Mouse (Mus musculus): ENCODE measurements around the gene Clnk.
A peak's percentile ranks its signal among the peaks of the same experiment; 100 is the strongest.
"Not testable (repeated sequence)": the region's sequence is repeated elsewhere in the genome, so short reads cannot be mapped to it uniquely, and the experiment has no call there.

The Clnk gene

GRCm38 (mm10) chr5:38876622-38877021, at the start of gene Clnk:
Gene Clnk (minus strand): TSS chr5:38876812.
- DNase-seq (ENCODE audit: low spot score in 2 of 2), result no peak

DNA sequence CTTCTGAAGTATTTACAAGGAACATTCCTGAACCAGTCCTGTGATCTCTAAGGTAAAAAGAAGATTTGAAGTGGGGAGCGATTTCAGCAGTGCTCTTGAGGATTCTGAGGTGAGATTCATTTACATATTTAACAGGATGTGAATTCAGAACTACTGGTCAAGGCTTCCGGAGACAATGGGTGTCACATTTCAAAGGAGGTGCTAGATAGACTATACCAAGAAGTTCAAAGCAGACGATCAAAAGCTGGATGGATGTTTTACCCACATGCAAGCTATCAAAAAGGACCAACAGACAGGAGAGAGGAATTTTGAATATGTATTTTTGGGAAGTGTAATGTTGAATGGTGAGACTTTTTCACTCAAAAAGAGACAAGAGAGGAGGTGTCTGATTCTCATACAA, 28.7 kb upstream of the Clnk start:
- DNase-seq (ENCODE audit: low spot score in 2 of 2), result no peak

DNA sequence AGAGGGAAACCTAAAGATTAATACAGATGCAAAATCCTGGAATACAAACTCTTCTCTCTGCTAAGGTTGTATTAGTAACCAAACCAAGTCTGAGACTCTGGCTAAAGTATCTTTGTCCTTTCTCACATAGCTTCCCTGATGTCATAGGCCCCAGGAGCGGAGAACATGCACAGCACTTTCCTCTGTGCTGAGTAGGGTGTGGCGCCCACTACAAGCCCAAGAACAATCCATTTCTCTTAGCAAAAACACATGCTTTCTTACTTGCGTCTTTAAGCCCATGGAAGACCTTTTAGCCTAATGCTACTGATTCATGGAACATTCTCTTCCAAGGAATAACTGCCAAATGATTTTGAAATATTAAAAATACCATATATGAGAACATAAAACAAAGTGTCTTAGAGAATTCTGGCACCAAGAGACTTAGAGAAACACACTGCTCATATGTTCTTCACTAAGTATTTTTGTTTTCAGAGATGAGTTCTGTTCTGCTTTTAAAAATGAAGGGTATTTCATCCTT, 28.0 kb upstream of the Clnk start:
- DNase-seq (ENCODE audit: low spot score in 2 of 2), result no peak

DNA sequence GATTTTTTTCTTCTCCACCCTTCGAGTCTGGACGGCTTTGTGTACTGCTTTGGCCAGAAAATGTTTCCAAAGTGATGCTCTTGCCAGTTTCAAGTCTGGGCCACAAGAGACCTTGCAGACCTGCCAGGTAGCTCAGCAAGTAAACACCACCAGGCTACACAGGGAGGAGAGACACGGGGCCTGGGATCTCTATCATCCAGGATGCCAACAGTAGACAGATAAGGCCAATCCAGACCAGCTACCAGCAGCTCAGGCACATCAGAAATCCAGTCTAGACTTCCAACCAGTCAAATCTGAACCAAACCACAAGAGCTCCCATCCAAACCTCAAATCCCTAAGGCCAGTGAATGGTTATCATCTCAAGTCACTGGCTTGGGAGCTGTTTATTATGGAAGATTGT, 26.3 kb upstream of the Clnk start:
- DNase-seq (ENCODE audit: low spot score in 2 of 2), result no peak

DNA sequence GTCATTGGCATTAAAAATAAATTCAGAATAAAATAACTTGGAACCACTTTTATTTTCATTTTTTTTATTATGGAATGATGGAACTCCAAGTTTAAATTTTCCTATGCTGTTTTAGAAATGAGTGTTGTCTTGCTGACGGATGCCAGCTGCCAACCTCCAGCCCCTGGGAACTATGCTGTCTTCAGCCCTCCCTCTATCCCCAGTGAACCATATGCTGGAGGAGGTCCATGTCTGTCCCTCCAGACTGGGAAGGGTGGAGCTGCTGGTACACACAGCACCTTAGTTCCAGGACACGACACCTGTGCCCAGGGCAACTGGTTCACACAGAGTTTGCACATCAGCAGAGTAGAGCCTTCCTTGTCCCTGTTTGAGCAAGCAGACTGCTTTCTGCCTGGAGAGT, 22.4 kb upstream of the Clnk start:
- DNase-seq (ENCODE audit: low spot score in 2 of 2), result no peak

GRCm38 (mm10) chr5:38888646-38889045, 12.0 kb upstream of the Clnk start:
- no peak for DNase-seq (ENCODE audit: low spot score in 2 of 2)

GRCm38 (mm10) chr5:38886623-38887275, 10.1 kb upstream of the Clnk start:
- DNase-seq (ENCODE audit: low spot score in 2 of 2), result no peak

DNA sequence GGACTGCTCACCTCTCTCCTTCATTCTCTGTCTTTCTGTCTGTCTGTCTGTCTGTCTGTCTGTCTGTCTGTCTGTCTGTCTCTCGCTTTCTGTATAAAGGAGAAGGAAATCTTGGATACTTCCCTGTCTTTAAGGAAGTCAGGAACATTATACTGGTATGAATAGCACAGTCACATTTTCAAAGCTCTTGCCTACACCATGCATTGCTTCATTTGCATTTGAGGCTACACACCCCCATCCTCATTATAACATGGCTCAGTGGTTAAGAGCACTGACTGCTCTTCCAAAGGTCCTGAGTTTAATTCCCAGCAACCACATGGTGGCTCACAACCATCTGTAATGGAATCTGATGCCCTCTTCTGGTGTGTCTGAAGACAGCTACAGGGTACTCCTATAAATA, 6.0 kb upstream of the Clnk start:
- DNase-seq (ENCODE audit: low spot score in 2 of 2), result not testable (repeated sequence)

DNA sequence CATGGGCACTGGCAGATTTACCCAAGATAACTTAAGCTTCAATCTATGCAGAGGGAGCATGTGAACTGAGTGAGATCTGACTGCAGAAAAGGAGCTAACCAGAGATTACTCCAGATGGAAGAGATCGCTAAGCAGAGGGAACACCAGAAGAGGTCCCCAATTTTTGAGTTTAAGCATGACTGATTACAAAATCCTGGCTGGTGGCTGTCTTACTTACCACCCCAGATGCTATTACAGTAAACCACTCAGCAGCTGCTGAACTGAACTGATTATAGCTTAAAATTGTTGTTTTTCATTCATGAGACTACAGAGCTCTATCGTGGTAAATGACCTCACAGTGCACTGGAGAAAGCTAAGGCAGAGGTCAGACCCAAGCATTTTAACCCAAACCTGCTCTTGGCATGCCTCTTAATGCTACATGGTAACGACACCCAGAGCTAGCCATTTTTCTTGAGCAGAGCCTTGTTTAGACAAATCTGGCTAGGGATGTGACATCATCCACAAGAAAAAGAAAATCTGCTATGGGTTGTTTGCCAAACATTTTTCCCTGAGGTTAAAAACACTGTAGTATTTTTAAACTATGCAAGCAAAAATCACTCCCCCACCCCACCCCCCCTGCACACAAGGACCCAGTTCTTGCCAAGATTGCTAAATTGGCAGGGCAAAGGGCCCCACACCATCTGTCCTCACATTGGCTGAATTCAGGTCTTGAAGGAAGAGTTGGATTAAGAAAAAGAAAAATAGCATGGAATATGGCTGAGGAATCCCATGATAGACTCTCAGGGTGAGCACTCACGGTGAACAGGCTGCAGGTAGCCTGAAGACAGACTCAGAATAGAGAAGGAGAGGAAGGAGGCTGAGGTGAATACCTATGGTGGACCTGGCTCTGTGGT, 5.4 kb upstream of the Clnk start:
- DNase-seq (ENCODE audit: low spot score in 2 of 2), result no peak

- no peak for DNase-seq (ENCODE audit: low spot score in 2 of 2)
Measured at GRCm38 (mm10) chr5:38881416-38881727, 4.8 kb upstream of the Clnk start.

GRCm38 (mm10) chr5:38879989-38880706, 3.5 kb upstream of the Clnk start:
- peak in 1 of 2 experiments; percentile 15 for DNase-seq (ENCODE audit: low spot score in 2 of 2)

DNA sequence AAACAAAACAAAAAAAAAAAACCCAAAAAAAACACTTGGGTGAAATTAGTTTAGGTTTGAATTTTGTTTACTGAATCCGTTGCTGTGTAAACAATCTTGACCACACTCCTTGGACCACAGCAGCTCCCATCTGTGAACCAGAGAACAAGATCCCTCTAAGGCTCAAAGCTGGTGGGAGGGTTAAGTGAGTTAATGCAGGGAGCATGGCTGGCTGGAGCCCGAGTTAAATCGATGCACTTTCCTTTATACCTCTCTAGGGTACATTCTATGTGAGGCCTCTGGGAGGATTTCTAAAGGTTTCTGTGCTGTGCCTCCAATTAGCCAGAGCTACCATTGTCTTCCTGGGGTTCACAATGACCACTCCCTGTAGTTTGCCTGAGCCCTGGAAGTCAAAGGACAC, 1.2 kb downstream of the Clnk start:
- no peak for DNase-seq (ENCODE audit: low spot score in 2 of 2)

- DNase-seq (ENCODE audit: low spot score in 2 of 2), result no peak
Measured at GRCm38 (mm10) chr5:38874931-38875330, 1.7 kb downstream of the Clnk start.

DNA sequence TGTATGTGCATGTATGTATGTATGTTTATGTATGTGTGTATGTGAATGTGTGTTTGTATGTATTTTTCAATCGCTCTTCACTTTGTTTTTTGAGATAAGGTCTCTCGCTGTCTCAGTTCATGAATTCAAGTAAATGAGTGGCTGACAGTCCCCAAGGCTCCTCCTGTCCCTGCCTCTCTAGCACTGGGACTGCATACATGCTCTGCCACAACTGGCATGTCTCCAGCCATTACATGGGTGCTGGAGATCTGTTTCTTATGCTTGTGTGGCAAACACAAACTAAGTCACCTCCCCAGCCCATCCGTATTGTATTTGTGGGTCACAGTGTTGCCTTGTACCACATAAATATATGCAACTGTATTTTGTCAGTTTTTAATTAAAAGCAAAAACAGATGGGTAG, 3.7 kb downstream of the Clnk start:
- DNase-seq (ENCODE audit: low spot score in 2 of 2), result no peak

DNA sequence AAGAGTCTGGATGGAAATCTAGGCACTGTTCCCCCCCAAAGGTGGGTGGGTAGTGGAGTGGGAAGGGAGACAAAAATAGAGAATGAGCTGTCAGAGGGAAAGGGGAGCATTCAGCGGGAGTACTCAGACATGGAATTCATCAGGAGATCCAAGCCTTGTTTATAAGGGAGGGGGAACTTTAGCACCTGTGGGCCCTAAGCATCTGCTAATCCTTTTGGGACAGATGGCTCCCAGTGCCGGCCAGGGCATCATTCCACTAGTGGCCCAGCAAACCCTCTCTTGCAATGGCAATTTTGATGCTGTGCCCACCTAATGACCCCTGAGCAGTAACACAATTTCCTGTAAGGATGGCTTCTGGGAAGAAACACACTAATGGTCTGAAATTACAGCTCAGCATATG, 5.0 kb downstream of the Clnk start:
- DNase-seq (ENCODE audit: low spot score in 2 of 2), result no peak

GRCm38 (mm10) chr5:38870485-38870884, 6.1 kb downstream of the Clnk start:
- no peak for DNase-seq (ENCODE audit: low spot score in 2 of 2)

DNA sequence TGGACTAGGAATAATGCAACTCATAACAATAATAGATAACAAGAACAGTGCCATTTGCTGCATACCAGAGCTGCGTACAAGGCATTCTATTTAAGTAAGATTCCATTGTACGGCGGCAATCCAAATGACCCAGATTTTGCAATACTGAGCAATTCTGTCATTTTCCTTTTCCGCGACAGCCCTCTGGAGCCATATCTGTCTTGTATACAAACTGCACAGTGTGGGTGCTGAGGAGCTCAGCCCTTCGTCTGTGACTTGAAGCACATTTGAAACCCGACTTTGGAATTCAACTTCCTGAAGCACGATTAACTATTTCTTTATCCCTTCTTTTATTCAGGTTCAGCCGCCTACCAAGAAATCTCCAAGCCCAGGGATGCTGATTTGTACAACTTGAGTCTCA, 6.6 kb downstream of the Clnk start:
- no peak for DNase-seq (ENCODE audit: low spot score in 2 of 2)

DNA sequence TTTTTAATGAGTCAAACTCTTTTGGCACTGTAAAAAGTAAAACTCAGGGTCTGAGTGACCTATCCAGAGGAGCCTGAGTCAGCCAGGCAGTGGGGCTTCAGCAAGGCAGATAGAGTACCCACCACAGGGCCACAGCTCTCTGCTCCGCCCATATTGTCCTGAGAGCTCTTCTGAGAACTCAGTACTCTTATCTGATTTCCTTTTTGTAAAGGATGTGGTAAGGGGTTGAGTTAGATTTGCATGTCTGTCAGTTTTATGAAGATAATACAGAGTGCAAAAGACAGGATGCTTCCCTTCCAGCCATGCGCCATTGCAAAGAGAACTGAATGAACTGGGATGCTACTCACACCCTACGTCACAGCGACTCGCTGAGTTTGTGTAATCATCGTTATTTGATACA, 12.0 kb downstream of the Clnk start:
- DNase-seq (ENCODE audit: low spot score in 2 of 2), result no peak

GRCm38 (mm10) chr5:38863029-38863428, 13.6 kb downstream of the Clnk start:
- DNase-seq (ENCODE audit: low spot score in 2 of 2), result no peak

DNA sequence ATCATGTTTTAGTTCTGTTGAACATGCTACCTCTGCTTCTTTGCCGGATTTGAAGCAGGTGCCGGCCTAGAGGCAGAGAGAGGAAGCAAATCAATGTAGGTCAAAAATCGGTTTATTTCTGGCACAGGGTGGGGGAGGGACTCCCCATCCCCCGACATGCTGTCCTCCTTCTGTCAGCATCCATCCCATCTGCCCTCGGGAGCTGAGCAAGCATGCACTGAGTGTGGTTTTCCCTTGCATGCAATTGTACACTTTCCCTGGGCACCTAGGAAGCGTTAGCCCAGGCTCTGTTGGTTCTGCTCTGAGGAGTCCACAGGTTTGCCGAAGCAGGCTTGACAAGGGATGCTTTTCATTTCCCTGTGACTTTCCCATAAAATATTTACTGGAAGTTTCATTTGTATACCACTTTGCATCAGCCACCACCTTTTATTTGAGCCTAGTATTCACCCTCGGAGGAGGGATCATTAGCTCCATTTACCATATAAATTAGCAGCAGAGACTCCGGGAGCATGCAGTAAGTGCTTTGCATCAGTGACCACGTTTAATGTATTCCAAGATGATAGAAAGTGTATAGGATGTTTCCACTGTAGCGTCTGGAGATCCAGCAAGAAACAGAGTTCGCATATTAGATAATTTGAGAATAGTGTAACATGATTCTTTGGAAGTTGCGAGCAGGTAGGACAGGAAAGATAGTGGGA, 14.2 kb downstream of the Clnk start:
- no peak for DNase-seq (ENCODE audit: low spot score in 2 of 2)

DNA sequence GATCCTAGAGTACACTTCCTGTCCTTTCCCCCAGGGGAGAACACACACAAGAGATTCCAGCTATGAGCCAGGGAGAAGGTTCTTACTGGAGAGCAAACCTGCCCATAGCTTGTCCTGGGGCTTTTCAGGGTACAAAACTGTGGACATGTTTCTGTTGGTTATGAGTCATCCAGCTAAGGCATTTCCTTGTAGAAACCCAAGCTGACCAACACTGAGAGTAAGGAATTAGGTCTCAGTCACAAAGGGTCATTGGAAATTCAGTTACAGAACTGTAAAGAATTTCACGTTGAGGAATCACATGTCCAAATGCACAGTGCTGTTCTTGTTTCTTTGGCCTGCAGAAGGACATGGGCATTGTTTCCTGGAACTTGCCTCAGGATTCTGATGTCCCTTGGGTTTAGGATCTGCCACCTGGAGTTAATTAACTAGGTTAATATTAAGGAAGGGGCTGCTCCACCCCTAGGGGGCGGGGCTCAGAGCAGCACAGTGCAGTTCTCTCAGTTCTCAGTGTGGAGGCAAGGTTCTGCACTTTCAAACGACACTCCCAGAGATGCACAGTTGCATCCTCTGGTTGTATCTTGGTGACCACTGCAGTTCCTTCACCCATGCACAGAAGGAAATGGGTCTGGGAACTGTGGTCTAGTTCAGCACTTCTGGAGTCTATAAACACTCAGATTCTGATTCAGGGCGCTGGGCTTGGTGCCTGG, 18.4 kb downstream of the Clnk start:
- DNase-seq (ENCODE audit: low spot score in 2 of 2), result no peak

Data from frontal cortex, postnatal 10 days (tissue).